Mouse (Mus musculus) erythroblast, adult 5-6 weeks (primary cell): Measurements from ENCODE around the gene Fhl5. TPM values are rescaled to one million over a fixed set of nuclear protein-coding genes. Genes with fewer than 3 reads are reported as not detected.
"Not testable (repeated sequence)": the region's sequence is repeated elsewhere in the genome, so short reads cannot be mapped to it uniquely, and the experiment has no call there.

ENCODE experiments used
- ATAC-seq: replicated peaks from 2 replicates; pipeline ENCODE4 v1.8.0; 2016; ENCODE audit warnings: moderate number of reproducible peaks, mild to moderate bottlenecking, moderate TSS enrichment, inconsistent platforms; ENCODE audit not compliant: poor library complexity, low FRiP score, severe bottlenecking
- total RNA-seq, 2 experiments: library from RNA; stranded (forward) in 1 of 2; stranded (reverse) in 1 of 2; fragments of 150-400 nt in 1 of 2; fragments of 200-764, 138-1000 nt in 1 of 2; gene quantifications; 2 replicates each; pipeline versions ENCODE4 v1.2.3 to v1.2.4; 2015 to 2017; ENCODE audit warnings: low replicate concordance in 2 of 2

Gene Fhl5
- total RNA-seq (2015; ENCODE audit: low replicate concordance) (not detected in 2 replicates), total RNA-seq (2017; ENCODE audit: low replicate concordance) (not detected in 2 replicates)

GRCm38 (mm10) chr4:25242776-25243175, at the start of gene Fhl5:
Fhl5 (minus strand) TSS chr4:25242876.
- no peak for ATAC-seq

- not testable (repeated sequence) for ATAC-seq
These were observed 42.3 kb upstream of the Fhl5 start for GRCm38 (mm10) chr4:25285002-25285401.

GRCm38 (mm10) chr4:25281671-25282038, 39.0 kb upstream of the Fhl5 start, which contains the start of gene Ufl1:
Ufl1 (minus strand) TSS chr4:25281821.
- peak; percentile 100 for ATAC-seq

- peak; percentile 74 for ATAC-seq
These were observed 38.4 kb upstream of the Fhl5 start for GRCm38 (mm10) chr4:25280938-25281670.

GRCm38 (mm10) chr4:25272861-25273627, 30.4 kb upstream of the Fhl5 start:
- ATAC-seq: no peak

- no peak for ATAC-seq
These were observed 29.2 kb upstream of the Fhl5 start for GRCm38 (mm10) chr4:25271926-25272325.

GRCm38 (mm10) chr4:25267144-25267543, 24.5 kb upstream of the Fhl5 start:
- ATAC-seq: no peak

GRCm38 (mm10) chr4:25257822-25258398, 15.2 kb upstream of the Fhl5 start:
- no peak for ATAC-seq

GRCm38 (mm10) chr4:25235663-25236062, 7.0 kb downstream of the Fhl5 start:
- not testable (repeated sequence) for ATAC-seq

- not testable (repeated sequence) for ATAC-seq
These were observed 8.9 kb downstream of the Fhl5 start for GRCm38 (mm10) chr4:25233767-25234166.

GRCm38 (mm10) chr4:25232546-25232945, 10.1 kb downstream of the Fhl5 start:
- no peak for ATAC-seq

- ATAC-seq: no peak
These were observed 15.1 kb downstream of the Fhl5 start for GRCm38 (mm10) chr4:25227527-25227926.

GRCm38 (mm10) chr4:25221927-25222326, 20.7 kb downstream of the Fhl5 start:
- no peak for ATAC-seq

GRCm38 (mm10) chr4:25213451-25213850, 29.2 kb downstream of the Fhl5 start:
- no peak for ATAC-seq

GRCm38 (mm10) chr4:25206166-25206565, 36.5 kb downstream of the Fhl5 start:
- ATAC-seq: no peak

- ATAC-seq: no peak
These were observed 45.4 kb downstream of the Fhl5 start for GRCm38 (mm10) chr4:25197310-25197709.

GRCm38 (mm10) chr4:25179617-25180208, 63.0 kb downstream of the Fhl5 start:
- ATAC-seq: no peak
